Mouse (Mus musculus) liver, embryonic 14.5 days (tissue): ENCODE results near the gene Fars2. TPM values are rescaled to one million over a fixed set of nuclear protein-coding genes. Genes with fewer than 3 reads are reported as not detected.
A peak's percentile ranks its signal among the peaks of the same experiment; 100 is the strongest.
"Not testable (repeated sequence)": the region's sequence is repeated elsewhere in the genome, so short reads cannot be mapped to it uniquely, and the experiment has no call there.

ENCODE experiments used
- ATAC-seq: fragments of 200-750 bp; cut with Nextera tagmentation; 2 replicates; pipeline ENCODE4 v1.8.0; 2017; ENCODE audit warnings: moderate number of reproducible peaks, mild to moderate bottlenecking, moderate library complexity; ENCODE audit not compliant: insufficient read depth
- DNase-seq, 3 experiments: peaks; one replicate each; pipeline ENCODE4 v3.0.0-alpha.2; 2012 to 2013; ENCODE audit warnings: low read depth in 3 of 3, low spot score in 3 of 3
- H3K27ac ChIP-seq: fragments of 300-500 bp; sonication (generic); 2 replicates; pipeline ENCODE4 v1.5.1; 2014; ENCODE audit warnings: moderate library complexity, mild to moderate bottlenecking, control low read depth, inconsistent platforms
- H3K27me3 ChIP-seq: fragments of 300-500 bp; sonication (generic); 2 replicates; pipeline ENCODE4 v1.6.1; 2014; ENCODE audit warnings: mild to moderate bottlenecking, low read length, moderate library complexity; ENCODE audit not compliant: control insufficient read depth, insufficient read depth
- H3K36me3 ChIP-seq: fragments of 300-500 bp; sonication (generic); replicated peaks from 2 replicates; pipeline ENCODE4 v1.6.1; 2014; ENCODE audit warnings: low read depth; ENCODE audit not compliant: control insufficient read depth, insufficient read depth
- H3K4me1 ChIP-seq, 2 experiments: fragments of 200-500 bp in 1 of 2; fragments of 300-500 bp in 1 of 2; sonication (generic) in 1 of 2; replicated peaks; 2 replicates each; pipeline ENCODE4 v1.6.1; 2012 to 2014; ENCODE audit warnings: antibody characterized with exemption in 1 of 2, inconsistent platforms in 1 of 2, low read length in 1 of 2; ENCODE audit not compliant: control insufficient read depth in 2 of 2, insufficient read depth in 2 of 2
- H3K4me2 ChIP-seq: fragments of 300-500 bp; sonication (generic); 2 replicates; pipeline ENCODE4 v1.6.1; 2014; ENCODE audit warnings: low read depth, mild to moderate bottlenecking, control low read depth, moderate library complexity
- H3K4me3 ChIP-seq, 2 experiments: fragments of 200-500 bp in 1 of 2; fragments of 300-500 bp in 1 of 2; sonication (generic) in 1 of 2; 2 replicates each; pipeline ENCODE4 v1.5.1; 2012 to 2014; ENCODE audit warnings: low read depth in 2 of 2, low read length in 2 of 2, mild to moderate bottlenecking in 2 of 2, control low read depth in 1 of 2, inconsistent platforms in 1 of 2, moderate library complexity in 1 of 2; ENCODE audit not compliant: insufficient read depth in 1 of 2
- H3K9ac ChIP-seq: fragments of 300-500 bp; sonication (generic); replicated peaks from 2 replicates; pipeline ENCODE4 v1.6.1; 2014; ENCODE audit warnings: mild to moderate bottlenecking, control low read depth, moderate library complexity
- H3K9me3 ChIP-seq: fragments of 300-500 bp; sonication (generic); 2 replicates; pipeline ENCODE4 v1.6.1; 2016; ENCODE audit warnings: low read length, mixed read lengths; ENCODE audit not compliant: control insufficient read depth
- CTCF ChIP-seq: IDR thresholded peaks from 2 replicates; pipeline ENCODE4 v1.5.1; 2016; ENCODE audit warnings: antibody characterized with exemption, low read depth, control low read depth
- EP300 ChIP-seq: IDR thresholded peaks from 2 replicates; pipeline ENCODE4 v1.6.1; 2016; ENCODE audit warnings: antibody characterized with exemption, low read depth
- WGBS: fragments of 180-500 bp; shearing (Covaris S2); extraction: QIAGEN DNeasy Blood & Tissue Kit; methylation state at CpG from one replicate; pipeline ENCODE4 v1.1.7; 2014; ENCODE audit not compliant: insufficient replicate concordance; 5-methylcytosine and 5-hydroxymethylcytosine counted together
- polyA plus RNA-seq, 2 experiments: library from polyadenylated mRNA; depleted of rRNA in 1 of 2; stranded (reverse) in 1 of 2; unstranded in 1 of 2; fragments of >200 nt; fragmentation: Nextera tagmentation in 1 of 2; extraction: Ambion mirVana in 1 of 2; gene quantifications; 2 replicates each; pipeline versions ENCODE4 v1.2.1 to v1.2.3; 2012 to 2014

Gene Fars2
- polyA plus RNA-seq, 2 experiments = 18.8 to 23.0 TPM

DNA sequence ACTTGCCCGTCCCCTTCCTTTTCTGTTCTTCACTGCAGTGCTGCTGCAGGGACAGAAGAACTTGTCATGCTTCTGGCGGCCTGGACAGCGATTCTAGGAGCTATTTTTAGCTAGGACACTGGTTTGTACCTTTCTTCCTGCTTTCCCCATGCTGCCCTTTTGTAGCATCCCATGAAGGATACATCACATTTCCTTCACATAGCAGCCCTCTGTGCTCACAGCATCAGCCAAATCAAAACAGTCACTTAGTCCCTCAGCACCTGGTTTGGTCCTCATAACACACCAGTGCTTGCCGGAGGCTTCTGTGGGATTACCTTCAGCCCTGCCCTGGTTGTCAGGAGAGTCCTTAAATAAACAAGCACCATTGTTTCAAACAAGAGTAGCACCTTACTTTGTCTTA, 299.3 kb downstream of the Fars2 start:
- WGBS = 26% methylated on average over 4 of the region's 4 CpGs
- no peak for ATAC-seq
- Histone ChIP-seq H3K9ac (no peak overlapping the region), H3K27me3 (no peaks in the 10 kb centered on the region), H3K4me1 (no peaks in the 10 kb centered on the region), H3K9me3 (no peaks in the 10 kb centered on the region), H3K4me3 (no peak overlapping the region), H3K27ac (no peak overlapping the region), H3K4me2 (no peak overlapping the region), H3K36me3 (no peaks in the 10 kb centered on the region)
- DNase-seq = no peak
- no peak for TF ChIP-seq EP300
- no peak for TF ChIP-seq CTCF

DNA sequence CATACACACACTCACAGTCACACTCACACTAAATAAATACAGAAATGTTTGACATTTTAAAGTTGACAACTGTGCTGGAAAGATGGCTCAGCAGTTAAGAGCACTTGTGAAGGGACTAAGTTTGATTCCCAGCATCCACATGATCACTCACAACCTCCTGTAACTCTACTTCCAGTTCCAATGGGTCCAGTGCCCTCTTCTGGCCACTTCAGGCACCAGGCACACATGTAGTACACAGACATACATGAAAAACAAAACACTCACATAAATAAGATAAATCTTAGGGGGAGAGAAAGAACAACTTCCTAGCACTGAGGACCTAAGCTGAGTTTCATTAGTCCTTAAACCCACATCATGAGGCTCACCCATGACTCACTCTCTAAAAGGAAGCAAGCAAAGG, 302.1 kb downstream of the Fars2 start:
- DNase-seq = no peak
- no peak overlapping the region for H3K9ac ChIP-seq
- H3K4me1 ChIP-seq = no peaks in the 10 kb centered on the region
- H3K36me3 ChIP-seq = no peaks in the 10 kb centered on the region
- H3K4me2 ChIP-seq = no peak overlapping the region
- no peak for TF ChIP-seq EP300
- TF ChIP-seq CTCF = peak; percentile 24; the same call in 1 of the 2 replicates
- H3K27ac ChIP-seq = no peak overlapping the region
- H3K9me3 ChIP-seq = no peaks in the 10 kb centered on the region
- H3K27me3 ChIP-seq = no peaks in the 10 kb centered on the region
- no peak for ATAC-seq
- no peak overlapping the region for H3K4me3 ChIP-seq

DNA sequence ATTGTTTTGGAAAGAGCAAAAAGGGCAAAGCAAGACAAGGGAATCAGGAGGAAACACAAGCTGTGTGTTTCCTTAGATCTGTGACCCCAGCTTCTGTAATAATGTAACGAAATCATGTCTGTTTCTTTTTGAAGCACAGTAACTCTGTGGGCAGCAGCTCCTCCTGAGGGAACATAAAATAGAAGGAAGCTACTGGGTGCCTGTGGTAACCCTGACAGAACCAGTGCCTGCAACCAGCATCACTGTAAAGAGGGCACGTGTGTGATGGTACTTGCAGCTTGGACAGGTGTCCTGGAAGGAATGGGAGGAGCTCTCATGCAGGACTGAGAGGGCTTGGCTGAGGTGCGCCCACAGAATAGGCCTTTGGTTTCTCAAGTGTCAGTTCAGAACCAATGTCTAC, 305.2 kb downstream of the Fars2 start:
- 38% methylated on average over 3 of the region's 3 CpGs for WGBS
- no peak overlapping the region for H3K4me2 ChIP-seq
- ATAC-seq (no peak), DNase-seq (no peak)
- no peak overlapping the region for H3K9ac ChIP-seq
- H3K9me3 ChIP-seq = no peaks in the 10 kb centered on the region
- no peak overlapping the region for H3K4me3 ChIP-seq
- H3K27me3 ChIP-seq = no peaks in the 10 kb centered on the region
- no peak for TF ChIP-seq CTCF
- no peak overlapping the region for H3K27ac ChIP-seq
- no peaks in the 10 kb centered on the region for H3K4me1 ChIP-seq
- no peaks in the 10 kb centered on the region for H3K36me3 ChIP-seq

DNA sequence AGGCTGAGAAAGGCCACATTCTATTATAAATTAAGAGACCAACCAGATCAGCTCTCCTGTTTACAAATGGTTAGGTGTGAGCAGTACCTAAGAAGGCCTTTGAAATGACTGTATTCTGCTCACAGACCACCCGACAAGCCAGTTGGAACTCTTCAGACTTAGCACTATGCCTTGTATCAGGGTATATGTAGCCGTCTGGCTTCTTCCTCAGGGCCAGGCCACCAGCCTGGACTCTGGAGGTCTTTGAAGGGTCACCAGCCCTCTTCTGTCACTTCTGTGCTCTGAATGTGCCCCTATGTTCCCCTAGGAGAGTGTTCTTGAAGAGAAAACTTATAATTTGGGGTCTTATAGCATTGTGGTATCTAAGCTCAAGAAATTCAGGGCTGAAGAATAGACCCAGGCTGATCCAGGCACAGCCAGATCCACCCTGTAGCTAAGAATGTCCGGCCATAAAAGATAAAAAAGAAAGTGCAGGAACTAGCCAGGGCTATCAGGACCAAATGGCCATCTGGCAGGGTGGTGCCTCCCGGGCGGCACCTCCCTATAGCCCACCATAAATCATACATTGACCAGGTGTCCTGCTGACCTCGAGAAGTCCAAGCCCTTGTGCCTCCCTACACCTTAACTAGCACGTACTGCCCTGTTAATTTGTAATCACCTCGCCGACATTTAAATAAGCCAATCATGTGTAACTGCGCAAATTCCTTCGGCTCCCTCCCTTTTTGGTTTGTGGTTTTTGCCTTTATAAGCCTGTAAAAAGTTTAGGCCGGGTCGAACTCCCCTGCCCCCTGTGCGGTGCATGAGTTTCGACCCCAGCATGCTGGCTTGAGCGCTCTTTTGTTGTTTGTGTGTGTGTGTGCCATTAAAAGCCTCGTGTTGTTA, 308.9 kb downstream of the Fars2 start:
- not testable (repeated sequence) for H3K27ac ChIP-seq, H3K4me3 ChIP-seq, H3K9me3 ChIP-seq, H3K27me3 ChIP-seq, DNase-seq, H3K36me3 ChIP-seq, H3K9ac ChIP-seq, ATAC-seq, H3K4me2 ChIP-seq, H3K4me1 ChIP-seq
- 65% methylated on average over 17 of the region's 17 CpGs for WGBS

DNA sequence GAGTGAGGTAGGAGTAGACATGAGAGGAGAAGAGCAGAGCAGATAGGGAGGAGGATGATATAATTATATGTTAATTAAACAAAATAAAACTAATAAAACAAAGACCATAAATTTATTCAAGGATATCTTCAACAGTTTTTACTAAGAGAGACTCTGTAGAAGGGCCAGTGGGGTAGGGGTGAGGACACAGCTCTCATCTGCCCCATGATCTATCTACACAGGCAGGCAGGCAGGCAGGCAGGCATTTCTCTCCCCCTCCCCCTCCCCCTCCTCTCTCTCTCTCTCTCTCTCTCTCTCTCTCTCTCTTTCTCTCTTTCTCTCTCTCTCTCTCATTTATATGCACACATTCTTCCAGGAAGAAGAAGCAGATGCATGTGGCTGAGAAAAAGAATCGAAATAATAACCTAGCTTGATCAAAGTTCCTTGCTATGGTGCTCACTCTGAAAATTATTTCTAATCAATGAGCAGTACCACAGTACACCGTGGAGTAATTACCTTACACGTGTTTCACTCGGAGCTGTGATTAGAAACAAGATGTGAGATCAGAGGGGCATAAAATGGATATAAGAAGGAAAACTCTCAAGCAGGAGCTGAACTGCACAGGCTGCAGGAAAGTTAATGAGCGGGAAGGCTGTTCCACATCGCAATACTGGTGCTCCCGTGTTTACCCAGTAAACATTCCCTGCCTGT, 312.4 kb downstream of the Fars2 start:
- Histone ChIP-seq H3K4me1 (peaks cover 0 to 4% of the 10 kb centered on the region in 2 experiments; a peak in 1 of 4 replicates), H3K27ac (no peak overlapping the region), H3K4me2 (no peak overlapping the region), H3K9me3 (no peaks in the 10 kb centered on the region), H3K27me3 (no peaks in the 10 kb centered on the region), H3K36me3 (no peaks in the 10 kb centered on the region), H3K4me3 (no peak overlapping the region), H3K9ac (no peak overlapping the region)
- TF ChIP-seq EP300 = no peak
- TF ChIP-seq CTCF = no peak
- ATAC-seq = no peak
- 60% methylated on average over 7 of the region's 7 CpGs for WGBS
- DNase-seq = no peak
